Mouse (Mus musculus): ENCODE measurements around the gene Suco.
A peak's percentile ranks its signal among the peaks of the same experiment; 100 is the strongest.

Suco gene

GRCm38 (mm10) chr1:161788339-161788738 lies 88.1 kb downstream of the Suco start, which contains the start of gene Fasl:
Gene Fasl (minus strand): TSS chr1:161788495.
- peak; percentile 14 for DNase-seq (ENCODE audit: low read depth, low spot score)

- no peak for DNase-seq (ENCODE audit: low read depth, low spot score)
These were observed 93.8 kb downstream of the Suco start for GRCm38 (mm10) chr1:161782725-161783124.

GRCm38 (mm10) chr1:161781594-161781993 lies 94.9 kb downstream of the Suco start:
- DNase-seq (ENCODE audit: low read depth, low spot score) = no peak

- DNase-seq (ENCODE audit: low read depth, low spot score) = no peak
These were observed 97.4 kb downstream of the Suco start for GRCm38 (mm10) chr1:161779057-161779456.

GRCm38 (mm10) chr1:161775151-161775550 lies 101.3 kb downstream of the Suco start:
- no peak for DNase-seq (ENCODE audit: low read depth, low spot score)

GRCm38 (mm10) chr1:161771293-161771692 lies 105.2 kb downstream of the Suco start:
- no peak for DNase-seq (ENCODE audit: low read depth, low spot score)

GRCm38 (mm10) chr1:161769329-161769728 lies 107.2 kb downstream of the Suco start:
- DNase-seq (ENCODE audit: low read depth, low spot score) = no peak

GRCm38 (mm10) chr1:161767101-161767524 lies 109.4 kb downstream of the Suco start:
- DNase-seq (ENCODE audit: low read depth, low spot score) = no peak

GRCm38 (mm10) chr1:161766656-161767055 lies 109.8 kb downstream of the Suco start:
- DNase-seq (ENCODE audit: low read depth, low spot score) = no peak
